Comparison of ENCODE assay signal across 10 mouse cellular contexts in the genomic region with DNA sequence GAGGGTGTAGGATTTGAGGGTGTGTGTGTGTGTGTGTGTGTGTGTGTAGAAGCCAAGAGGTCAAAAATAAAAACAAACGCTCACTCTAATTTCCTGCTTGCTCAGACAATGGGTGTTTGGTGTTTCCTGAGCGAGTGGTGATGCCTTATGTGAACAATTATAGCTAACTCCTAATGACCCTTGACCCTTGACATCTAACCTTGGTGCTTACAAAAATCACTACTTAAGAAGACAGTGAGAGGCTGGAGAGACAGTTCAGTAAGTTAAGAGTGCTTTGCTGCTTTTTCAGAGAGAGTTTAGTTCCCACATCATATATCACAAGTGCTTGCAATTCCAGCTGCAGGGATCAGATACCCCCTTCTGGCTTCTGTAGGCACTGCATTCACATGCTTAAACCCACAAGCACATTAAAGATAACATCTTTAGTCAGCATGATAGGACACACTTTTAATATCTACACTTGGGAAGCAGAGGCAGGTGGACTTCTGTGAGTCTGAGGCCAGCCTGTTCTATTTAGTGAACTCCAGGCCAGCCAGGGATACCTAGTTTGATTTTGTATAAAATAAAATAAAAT. TPM values are rescaled to one million over a fixed set of nuclear protein-coding genes. Genes with fewer than 3 reads are reported as not detected.
DNase-seq lines count a peak whose midpoint lies in the region; TF ChIP-seq lines count a peak whose summit lies in the region.
"Had no signal": no experiment of that assay in that cellular context is flagged by ENCODE, and none has a peak within 500 bp of the region (broad histone marks: within the 10 kb centered on the region; RNA-seq: fewer than 3 reads in every experiment).

No protein-coding gene starts in this region.

- peak; percentile 55; the same call in 1 of the 2 replicates for TF ChIP-seq CTCF in brain, embryonic 14.5 days (IDR thresholded peaks at IDR 0.05; ENCODE audit: borderline replicate concordance, extremely low read depth, insufficient read depth, insufficient read length)

- peak; percentile 15 to 31 for DNase-seq in adrenal gland, postnatal 36 days
- no peak for DNase-seq in adrenal gland, postnatal 25 days
- peak; percentile 20 to 51 for DNase-seq in left cerebral cortex, postnatal 25 days (ENCODE audit: low spot score in 2 of 2)
- no peak for DNase-seq in left cerebral cortex, postnatal 36 days (ENCODE audit: low spot score in 2 of 2)
- DNase-seq in brain, embryonic 14.5 days (ENCODE audit: low read depth) = peak; percentile 68
- DNase-seq in lung, postnatal 10 days = peak; percentile 58
- DNase-seq in ovary, postnatal 10 days (ENCODE audit: low spot score) = no peak
- DNase-seq in layer of hippocampus, postnatal 25 days (ENCODE audit: extremely low spot score in 1 of 2, low spot score in 1 of 2) = no peak

- intact Hi-C loops in left cerebral cortex, postnatal 25 days (cut with DNase I) = no loop called here
- intact Hi-C loops in left cerebral cortex, postnatal 36 days (cut with DNase I) = no loop called here

- no peak for TF ChIP-seq POLR2A in brain, embryonic 14.5 days (IDR thresholded peaks at IDR 0.05; ENCODE audit: borderline replicate concordance, extremely low read depth, insufficient read depth, insufficient read length, poor library complexity, severe bottlenecking)

RNA-seq across cellular contexts. Expression of a gene that starts 8.7 kb away (rescaled TPM):
- total RNA-seq in adrenal gland, postnatal 36 days (2021) = under 1 TPM; 0.30 to 0.53 TPM
- not detected in 2 replicates for total RNA-seq in adrenal gland, postnatal 25 days (2021)
- total RNA-seq in left cerebral cortex, postnatal 25 days (2021) = 1 to 10 TPM; 1.6 to 1.7 TPM
- total RNA-seq in left cerebral cortex, postnatal 36 days (2021) = 1 to 10 TPM; 2.1 TPM
- 0.08 TPM in 1 of 2 replicates, not detected in the other for polyA plus RNA-seq in brain, embryonic 14.5 days (2012; rRNA removed)
- total RNA-seq in layer of hippocampus, postnatal 25 days (2021) = not detected
- total RNA-seq: gastrocnemius, adult 8-10 months had no signal

RNA-seq across cellular contexts. Expression of a gene that starts 15.5 kb away (rescaled TPM):
- total RNA-seq in adrenal gland, postnatal 36 days (2021) = not detected
- not detected in 2 replicates for total RNA-seq in adrenal gland, postnatal 25 days (2021)
- not detected for total RNA-seq in left cerebral cortex, postnatal 25 days (2021)
- total RNA-seq in left cerebral cortex, postnatal 36 days (2021) = not detected
- polyA plus RNA-seq in brain, embryonic 14.5 days (2012; rRNA removed) = not detected in 2 replicates
- total RNA-seq in layer of hippocampus, postnatal 25 days (2021) = not detected
- total RNA-seq: gastrocnemius, adult 8-10 months had no signal
- polyA plus RNA-seq: macrophage had no signal

RNA-seq across cellular contexts. Expression of a gene that starts 33.1 kb away (rescaled TPM):
- not detected for total RNA-seq in adrenal gland, postnatal 36 days (2021)
- total RNA-seq in adrenal gland, postnatal 25 days (2021) = not detected in 2 replicates
- total RNA-seq in left cerebral cortex, postnatal 25 days (2021) = not detected
- total RNA-seq in left cerebral cortex, postnatal 36 days (2021) = not detected
- polyA plus RNA-seq in brain, embryonic 14.5 days (2012; rRNA removed) = 0.19 TPM in 1 of 2 replicates, not detected in the other
- total RNA-seq in layer of hippocampus, postnatal 25 days (2021) = not detected
- total RNA-seq: gastrocnemius, adult 8-10 months had no signal
- polyA plus RNA-seq: macrophage had no signal

RNA-seq across cellular contexts. Expression of a gene that starts 56.8 kb away (rescaled TPM):
- 100 to 1,000 TPM; 126 to 127 TPM for total RNA-seq in adrenal gland, postnatal 36 days (2021)
- 117 and 144 TPM in 2 replicates for total RNA-seq in adrenal gland, postnatal 25 days (2021)
- 100 to 1,000 TPM; 116 to 122 TPM for total RNA-seq in left cerebral cortex, postnatal 25 days (2021)
- total RNA-seq in left cerebral cortex, postnatal 36 days (2021) = 100 to 1,000 TPM; 113 to 115 TPM
- 187 and 202 TPM in 2 replicates for polyA plus RNA-seq in brain, embryonic 14.5 days (2012; rRNA removed)
- 100 to 1,000 TPM; 127 to 128 TPM for total RNA-seq in layer of hippocampus, postnatal 25 days (2021)

Comparison
In these comparisons a context has a peak if more than half of its experiments do, and no peak if none do; other contexts are left out.
1. DNase-seq: peak in adrenal gland, postnatal 36 days (2 of 2), left cerebral cortex, postnatal 25 days (2 of 2), brain, embryonic 14.5 days (single experiment) and lung, postnatal 10 days (single experiment); none in adrenal gland, postnatal 25 days (single experiment), left cerebral cortex, postnatal 36 days (0 of 2), ovary, postnatal 10 days (single experiment) and layer of hippocampus, postnatal 25 days (0 of 2).